Mouse (Mus musculus) liver, postnatal 0 days (tissue): ENCODE measurements around the gene Alkbh8. TPM values are rescaled to one million over a fixed set of nuclear protein-coding genes. Genes with fewer than 3 reads are reported as not detected.
"Not testable (repeated sequence)": the region's sequence is repeated elsewhere in the genome, so short reads cannot be mapped to it uniquely, and the experiment has no call there.

Experiments used
- ATAC-seq: fragments of 200-750 bp; cut with Nextera tagmentation; 2 replicates; pipeline ENCODE4 v1.8.0; 2017; ENCODE audit warnings: mild to moderate bottlenecking, moderate library complexity
- DNase-seq: peaks from one replicate; pipeline ENCODE4 v3.0.0-alpha.2; 2016
- H3K27ac ChIP-seq: fragments of 300-500 bp; sonication (generic); 2 replicates; pipeline ENCODE4 v1.5.1; 2014; ENCODE audit warnings: antibody characterized with exemption, moderate library complexity, mild to moderate bottlenecking, low read depth
- H3K27me3 ChIP-seq: fragments of 300-500 bp; sonication (generic); 2 replicates; pipeline ENCODE4 v1.6.1; 2014; ENCODE audit warnings: low read length, control low read depth, mixed read lengths; ENCODE audit not compliant: insufficient read depth
- H3K36me3 ChIP-seq: fragments of 300-500 bp; sonication (generic); replicated peaks from 2 replicates; pipeline ENCODE4 v1.6.1; 2014; ENCODE audit warnings: mild to moderate bottlenecking, control low read depth, low read length, moderate library complexity, mixed read lengths; ENCODE audit not compliant: insufficient read depth
- H3K4me1 ChIP-seq: fragments of 300-500 bp; sonication (generic); 2 replicates; pipeline ENCODE4 v1.6.1; 2014; ENCODE audit warnings: antibody characterized with exemption, mild to moderate bottlenecking, control low read depth; ENCODE audit not compliant: insufficient read depth
- H3K4me2 ChIP-seq: fragments of 300-500 bp; sonication (generic); 2 replicates; pipeline ENCODE4 v1.6.1; 2014; ENCODE audit warnings: low read depth, mild to moderate bottlenecking, low read length, moderate library complexity, mixed read lengths
- H3K4me3 ChIP-seq: fragments of 300-500 bp; sonication (generic); 2 replicates; pipeline ENCODE4 v1.5.1; 2014; ENCODE audit warnings: low read depth, low read length
- H3K9ac ChIP-seq: fragments of 300-500 bp; sonication (generic); replicated peaks from 2 replicates; pipeline ENCODE4 v1.6.1; 2014; ENCODE audit warnings: mild to moderate bottlenecking, moderate library complexity
- H3K9me3 ChIP-seq: fragments of 300-500 bp; sonication (generic); 2 replicates; pipeline ENCODE4 v1.6.1; 2016; ENCODE audit warnings: mild to moderate bottlenecking, control low read depth, low read length, mixed read lengths
- CTCF ChIP-seq: sonication (generic); IDR thresholded peaks from 2 replicates; pipeline ENCODE4 v1.5.1; 2016; ENCODE audit warnings: antibody characterized with exemption, low read depth
- EP300 ChIP-seq: IDR thresholded peaks from 2 replicates; pipeline ENCODE4 v1.6.1; 2016; ENCODE audit warnings: antibody characterized with exemption, low read depth, mild to moderate bottlenecking
- WGBS: fragments of 180-500 bp; shearing (Covaris S2); extraction: QIAGEN DNeasy Blood & Tissue Kit; methylation state at CpG from one replicate; pipeline ENCODE4 v1.1.7; 2014; ENCODE audit not compliant: insufficient replicate concordance; 5-methylcytosine and 5-hydroxymethylcytosine counted together
- polyA plus RNA-seq: library from polyadenylated mRNA; unstranded; fragments of >200 nt; fragmentation: Nextera tagmentation; extraction: Ambion mirVana; gene quantifications from 2 replicates; pipeline ENCODE4 v1.2.1, GENCODE M21; 2015

Gene Alkbh8
- 5.9 and 6.6 TPM in 2 replicates for polyA plus RNA-seq

- Histone ChIP-seq H3K36me3 (peaks cover 11% of the 10 kb centered on the region; the same call in 1 of the 2 replicates), H3K27ac (peak within 1 kb of the TSS; percentile 84), H3K9me3 (no peaks in the 10 kb centered on the region), H3K4me2 (peak within 1 kb of the TSS; percentile 74), H3K27me3 (no peaks in the 10 kb centered on the region), H3K4me3 (peak within 1 kb of the TSS; percentile 69), H3K9ac (peak within 1 kb of the TSS; percentile 72), H3K4me1 (peaks cover 12% of the 10 kb centered on the region; the same call in 1 of the 2 replicates)
- ATAC-seq (peak; percentile 91), DNase-seq (peak; percentile 82)
- WGBS = 3% methylated on average over 20 of the region's 20 CpGs
- TF ChIP-seq CTCF (peak; percentile 47), EP300 (no peak; the same call in 1 of the 2 replicates)
Measured at GRCm38 (mm10) chr9:3334962-3335767, at the start of gene Alkbh8. Alkbh8 (plus strand) TSS chr9:3335140.

- ATAC-seq = no peak
- Histone ChIP-seq H3K27me3 (no peaks in the 10 kb centered on the region), H3K27ac (no peak overlapping the region), H3K4me1 (no peaks in the 10 kb centered on the region), H3K4me2 (no peak overlapping the region), H3K4me3 (no peak overlapping the region), H3K36me3 (no peaks in the 10 kb centered on the region), H3K9me3 (no peaks in the 10 kb centered on the region), H3K9ac (no peak overlapping the region)
- DNase-seq = no peak
- TF ChIP-seq CTCF (no peak), EP300 (no peak)
Measured at GRCm38 (mm10) chr9:3309292-3309836, 25.6 kb upstream of the Alkbh8 start.

GRCm38 (mm10) chr9:3310016-3310415, 24.9 kb upstream of the Alkbh8 start:
- TF ChIP-seq EP300 (no peak), CTCF (no peak)
- no peaks in the 10 kb centered on the region for H3K4me1 ChIP-seq
- no peak overlapping the region for H3K9ac ChIP-seq
- 71% methylated on average over 2 of the region's 2 CpGs for WGBS
- no peaks in the 10 kb centered on the region for H3K9me3 ChIP-seq
- ATAC-seq = no peak
- H3K36me3 ChIP-seq = no peaks in the 10 kb centered on the region
- DNase-seq = no peak
- no peak overlapping the region for H3K4me3 ChIP-seq
- H3K27ac ChIP-seq = no peak overlapping the region
- no peaks in the 10 kb centered on the region for H3K27me3 ChIP-seq
- H3K4me2 ChIP-seq = no peak overlapping the region

GRCm38 (mm10) chr9:3327342-3328053, 7.4 kb upstream of the Alkbh8 start:
- peak; percentile 20 for ATAC-seq
- not testable (repeated sequence) for H3K27me3 ChIP-seq, H3K9me3 ChIP-seq, DNase-seq, H3K4me1 ChIP-seq, H3K4me3 ChIP-seq, H3K36me3 ChIP-seq
- Histone ChIP-seq H3K4me2 (peak overlapping the region; percentile 61), H3K9ac (0 out of 2 replicates have a peak overlapping the region, but pooled peaks have one; percentile 11), H3K27ac (peak overlapping the region; percentile 75)
- 37% methylated on average over 9 of the region's 9 CpGs for WGBS

- ATAC-seq (peak; percentile 47), DNase-seq (peak; percentile 19)
- Histone ChIP-seq H3K9ac (0 out of 2 replicates have a peak overlapping the region, but pooled peaks have one; percentile 11), H3K4me1 (0 out of 2 replicates have a peak, but pooled peaks cover 3% of the 10 kb centered on the region), H3K4me3 (no peak overlapping the region), H3K9me3 (no peaks in the 10 kb centered on the region), H3K36me3 (no peaks in the 10 kb centered on the region), H3K27me3 (no peaks in the 10 kb centered on the region), H3K4me2 (peak overlapping the region; percentile 61), H3K27ac (peak overlapping the region; percentile 75)
- 25% methylated on average over 3 of the region's 3 CpGs for WGBS
- TF ChIP-seq EP300 (peak; percentile 99), CTCF (no peak)
Measured at GRCm38 (mm10) chr9:3328054-3328595, 6.8 kb upstream of the Alkbh8 start.

- Histone ChIP-seq H3K27ac (peak overlapping the region; percentile 75), H3K4me1 (peaks cover 8% of the 10 kb centered on the region; the same call in 1 of the 2 replicates), H3K9me3 (no peaks in the 10 kb centered on the region), H3K4me3 (no peak overlapping the region), H3K36me3 (no peaks in the 10 kb centered on the region), H3K9ac (no peak overlapping the region), H3K27me3 (no peaks in the 10 kb centered on the region), H3K4me2 (peak overlapping the region; percentile 42; the same call in 1 of the 2 replicates)
- no peak for ATAC-seq
- DNase-seq = no peak
- TF ChIP-seq EP300 (no peak), CTCF (no peak)
Measured at GRCm38 (mm10) chr9:3330319-3330718, 4.6 kb upstream of the Alkbh8 start.
